Mouse (Mus musculus) cerebellum, adult (tissue): ENCODE data around the gene Fam50b.

Experiments used
- ATAC-seq: cut with Nextera tagmentation; 2 replicates; pipeline ENCODE4 v1.9.2; 2017; ENCODE audit warnings: mild to moderate bottlenecking, moderate library complexity, mixed read lengths; ENCODE audit not compliant: insufficient number of reproducible peaks, low FRiP score, low TSS enrichment

Gene Fam50b

DNA sequence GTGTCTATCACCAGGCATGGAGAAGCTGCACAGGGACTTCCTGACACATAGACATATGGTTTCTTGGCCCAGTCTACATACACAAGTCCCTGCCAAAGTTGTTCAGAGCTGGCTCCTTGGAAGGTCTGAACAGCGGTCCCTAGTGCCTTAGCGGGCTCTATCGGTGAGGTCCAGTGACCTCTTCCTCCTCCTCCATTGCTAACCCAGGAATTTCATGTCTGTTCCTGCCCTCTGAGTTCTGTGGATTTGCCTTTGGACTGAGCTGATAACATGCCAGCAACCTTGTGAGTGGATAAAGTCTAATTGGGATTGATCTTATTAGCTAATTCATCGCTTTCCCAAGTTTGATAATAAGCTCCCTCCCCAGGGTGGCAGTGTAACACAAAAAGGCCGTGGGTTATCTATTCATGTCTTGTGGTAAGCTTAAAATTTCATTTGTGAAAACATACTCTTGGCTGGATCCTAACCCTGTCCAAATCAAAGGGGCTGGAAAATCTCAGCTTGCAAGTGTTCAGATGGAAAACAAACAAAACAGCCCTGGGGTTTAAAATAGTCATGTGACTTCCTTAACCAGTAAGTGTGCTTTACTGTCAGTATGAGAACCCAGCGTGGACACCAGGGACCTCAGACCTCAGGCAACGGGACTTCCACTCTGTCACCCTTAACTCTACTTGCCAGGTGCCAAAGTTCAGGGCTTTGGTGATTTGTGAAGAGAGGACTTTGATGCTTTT is 3.5 kb downstream of the Fam50b start:
- no peak for ATAC-seq

DNA sequence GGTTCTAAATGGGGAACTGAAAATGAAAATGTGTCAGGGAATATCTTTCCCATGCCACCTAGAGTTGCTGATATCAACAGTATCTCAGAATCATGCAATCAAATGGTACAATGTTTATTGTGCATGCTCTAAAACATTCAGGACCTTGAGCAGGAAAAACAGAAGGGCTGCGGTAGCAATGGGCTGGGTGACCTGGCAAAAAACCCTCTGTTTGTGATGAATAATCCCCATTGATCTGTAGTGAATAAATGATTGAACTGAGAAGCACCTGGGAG is 4.0 kb downstream of the Fam50b start:
- no peak for ATAC-seq

GRCm38 (mm10) chr13:34739071-34739470 is 4.4 kb downstream of the Fam50b start:
- no peak for ATAC-seq

DNA sequence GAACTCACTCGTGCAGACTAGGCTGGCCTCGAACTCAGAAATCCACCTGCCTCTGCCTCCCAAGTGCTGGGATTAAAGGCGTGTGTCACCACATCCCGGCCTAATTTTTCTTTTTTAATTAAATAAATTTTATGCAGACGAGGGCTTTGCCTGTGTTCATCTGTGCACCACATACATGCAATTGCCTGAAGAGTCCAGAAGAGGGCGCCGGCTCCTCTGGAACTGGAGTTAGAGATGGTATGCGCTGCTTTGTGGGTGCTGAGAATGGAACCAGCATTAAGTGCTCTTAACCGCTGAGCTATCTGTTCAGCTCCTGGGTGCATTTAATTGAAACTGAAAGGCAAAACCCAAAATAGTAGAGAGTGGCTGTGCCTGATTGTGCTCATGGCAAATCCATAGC is 6.6 kb downstream of the Fam50b start:
- no peak for ATAC-seq

DNA sequence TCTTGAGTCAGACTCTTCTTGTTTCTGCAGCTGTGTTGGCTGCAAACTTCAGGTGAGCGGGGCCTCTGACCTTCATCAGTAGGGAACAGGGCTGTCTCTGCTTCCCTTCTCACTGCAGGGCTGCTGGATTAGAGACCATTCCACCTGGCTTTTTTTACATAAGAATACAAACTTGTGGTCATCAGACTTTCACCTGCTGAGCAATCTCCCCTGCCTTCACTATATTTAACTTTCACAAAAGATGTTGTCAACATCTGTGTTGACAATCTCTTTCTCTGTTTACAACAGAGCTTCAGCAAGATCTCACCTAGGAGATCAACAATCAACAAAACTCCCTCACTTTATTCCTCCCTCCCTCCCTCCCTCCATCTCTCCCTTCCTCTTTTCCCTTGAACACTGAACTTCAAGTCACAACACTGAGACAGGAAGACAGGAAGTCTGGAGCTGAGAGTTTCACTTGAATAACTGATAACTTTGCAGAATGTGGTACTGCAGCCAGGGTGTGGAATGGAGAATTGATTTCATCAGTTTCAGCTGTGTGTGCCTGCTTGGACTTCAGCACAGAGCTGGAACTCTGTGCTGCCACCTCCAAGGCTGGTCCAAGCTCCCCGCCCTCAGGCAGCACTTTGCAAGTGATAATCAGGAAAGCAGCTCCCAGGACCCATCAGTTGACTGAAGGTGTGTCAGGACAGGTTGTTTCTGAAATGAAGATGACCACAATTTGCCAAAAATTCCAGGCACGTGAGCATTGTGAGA is 7.3 kb downstream of the Fam50b start:
- no peak for ATAC-seq

- no peak for ATAC-seq
Observed at GRCm38 (mm10) chr13:34746811-34747210, 12.2 kb downstream of the Fam50b start.

- ATAC-seq = no peak
Observed at GRCm38 (mm10) chr13:34748530-34748929, 13.9 kb downstream of the Fam50b start.

GRCm38 (mm10) chr13:34759202-34759601 is 24.6 kb downstream of the Fam50b start:
- ATAC-seq = no peak

DNA sequence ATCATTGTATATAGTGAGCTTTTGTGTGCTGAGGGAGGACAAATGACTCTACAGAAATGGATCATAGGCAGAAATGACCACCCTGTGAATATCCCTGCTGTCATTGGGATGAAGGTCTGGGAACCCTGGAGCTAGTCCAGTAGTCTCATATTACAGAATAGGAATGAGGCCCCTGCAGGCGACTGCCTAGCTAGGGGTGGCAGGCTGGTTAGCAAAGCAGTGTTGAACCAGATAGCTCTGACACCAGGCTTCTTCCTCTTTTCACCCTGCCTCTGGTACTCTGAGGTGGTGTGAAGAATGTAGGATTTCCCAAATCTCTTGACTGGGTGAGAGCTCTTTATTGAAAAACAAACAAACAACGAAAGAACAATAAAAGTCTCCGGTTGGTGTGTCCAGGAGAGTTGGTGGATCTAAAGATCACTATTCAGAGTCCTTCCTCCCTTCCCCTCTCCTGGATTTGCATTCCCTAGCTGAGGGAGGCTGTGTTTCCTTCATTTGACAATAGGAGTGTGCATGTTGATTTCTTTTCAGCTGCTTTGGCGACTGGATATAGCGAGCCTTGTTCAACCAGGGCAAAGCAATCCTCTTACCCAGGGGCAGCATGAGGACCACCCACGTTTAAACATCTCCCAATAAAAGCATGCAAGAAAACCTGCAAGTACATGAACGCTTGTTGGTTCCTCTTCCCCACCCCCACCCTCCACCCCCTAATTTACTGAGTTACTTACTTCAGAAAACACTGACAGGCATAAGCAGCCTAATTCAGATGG is 26.1 kb downstream of the Fam50b start:
- no peak for ATAC-seq

DNA sequence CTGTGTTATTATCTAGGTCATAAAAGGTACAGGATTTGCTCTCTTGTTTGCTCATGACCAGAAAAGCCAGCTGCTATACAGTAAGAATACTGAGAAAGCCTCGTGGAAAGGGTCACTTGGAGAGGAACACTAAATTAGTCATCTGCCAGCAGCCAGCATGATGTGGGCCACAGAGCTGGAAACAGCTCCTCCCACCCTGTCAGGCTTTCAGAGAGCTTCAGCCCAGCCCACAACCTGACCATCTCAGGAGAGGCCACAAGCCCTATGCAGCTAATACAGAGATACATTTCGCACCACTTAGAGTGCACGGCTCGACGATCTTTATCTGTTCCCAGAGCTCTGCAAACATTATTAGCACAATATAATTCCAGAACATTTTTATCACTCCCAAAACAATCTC is 27.5 kb downstream of the Fam50b start:
- ATAC-seq = no peak

DNA sequence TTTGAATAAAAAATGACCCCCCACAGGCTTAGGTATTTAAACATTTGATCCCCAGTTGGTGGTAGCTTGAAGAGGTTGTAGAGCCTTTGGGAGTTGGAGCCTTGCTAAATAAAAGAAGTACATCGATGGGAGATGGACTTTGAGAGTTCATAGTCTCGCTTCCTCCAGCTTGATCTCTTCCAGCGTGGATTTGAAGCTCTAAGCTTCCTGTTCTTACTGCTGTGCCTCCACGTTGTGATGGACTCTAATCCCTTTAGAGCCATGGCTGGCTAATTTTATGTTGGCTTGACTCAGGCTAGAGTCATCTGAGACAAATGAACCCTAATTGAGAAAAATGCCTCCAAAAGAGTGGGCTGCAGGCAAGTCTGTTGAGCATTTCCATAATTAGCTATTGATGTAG is 28.2 kb downstream of the Fam50b start:
- ATAC-seq = no peak

DNA sequence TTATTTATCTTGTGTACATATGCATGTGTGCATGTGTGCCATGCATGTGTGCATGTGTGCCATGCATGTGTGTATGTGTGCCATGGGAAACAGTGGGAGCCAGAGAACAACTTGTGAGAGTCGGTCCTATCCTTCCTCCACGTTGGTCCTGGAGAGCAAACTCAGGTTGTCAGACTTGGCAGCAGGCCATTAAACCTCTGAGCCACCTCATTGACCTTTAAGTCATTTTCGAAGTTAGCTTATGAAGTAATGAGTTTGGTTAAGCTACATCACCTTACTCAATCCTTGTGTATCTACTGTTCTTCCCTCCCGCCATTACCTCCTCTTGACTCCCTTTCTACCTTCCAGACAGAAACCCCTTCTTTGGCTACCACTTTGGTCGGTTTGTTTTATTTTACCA is 30.6 kb downstream of the Fam50b start:
- ATAC-seq = no peak

GRCm38 (mm10) chr13:34766572-34766971 is 31.9 kb downstream of the Fam50b start:
- no peak for ATAC-seq

DNA sequence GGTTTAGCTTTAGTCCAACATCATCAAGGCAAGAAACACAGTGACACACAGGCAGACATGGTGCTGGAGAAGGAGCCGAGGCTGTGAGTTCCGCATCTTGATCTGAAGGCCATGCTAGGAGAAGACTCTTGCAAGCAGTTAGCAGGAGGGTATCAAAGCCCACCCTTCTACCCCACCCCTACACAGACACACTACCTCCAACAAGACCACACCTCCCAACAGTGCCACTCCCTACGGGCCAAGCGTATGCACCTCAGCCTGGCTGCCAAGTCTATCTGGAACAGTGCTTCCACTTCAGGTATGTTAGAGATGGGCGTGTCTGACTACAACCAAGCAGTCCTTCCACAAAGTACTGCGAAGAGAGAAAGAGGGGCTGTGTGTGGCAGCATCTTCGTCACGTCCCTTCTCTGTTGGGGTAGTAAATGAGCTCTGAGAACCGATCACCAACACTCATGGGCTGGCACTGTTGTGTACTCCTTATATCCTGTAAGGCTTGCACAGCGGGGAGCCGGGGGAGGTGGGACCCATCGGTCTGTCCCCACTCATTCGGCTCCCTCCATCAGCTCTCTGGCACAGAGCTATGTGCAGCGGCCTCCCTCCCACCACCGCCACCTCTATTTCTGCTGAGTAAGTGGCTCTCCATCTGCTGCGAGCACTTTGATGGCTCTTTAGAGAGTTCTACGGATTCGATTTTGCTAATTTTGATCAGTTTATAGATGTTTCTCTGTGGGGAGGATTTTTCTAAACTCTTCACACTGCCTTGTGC is 33.1 kb downstream of the Fam50b start:
- ATAC-seq = no peak

GRCm38 (mm10) chr13:34776767-34777166 is 42.1 kb downstream of the Fam50b start:
- no peak for ATAC-seq

GRCm38 (mm10) chr13:34780856-34781610 is 46.4 kb downstream of the Fam50b start:
- no peak for ATAC-seq

GRCm38 (mm10) chr13:34781611-34782009 is 47.0 kb downstream of the Fam50b start:
- ATAC-seq = no peak

GRCm38 (mm10) chr13:34784818-34785217 is 50.2 kb downstream of the Fam50b start:
- ATAC-seq = no peak

DNA sequence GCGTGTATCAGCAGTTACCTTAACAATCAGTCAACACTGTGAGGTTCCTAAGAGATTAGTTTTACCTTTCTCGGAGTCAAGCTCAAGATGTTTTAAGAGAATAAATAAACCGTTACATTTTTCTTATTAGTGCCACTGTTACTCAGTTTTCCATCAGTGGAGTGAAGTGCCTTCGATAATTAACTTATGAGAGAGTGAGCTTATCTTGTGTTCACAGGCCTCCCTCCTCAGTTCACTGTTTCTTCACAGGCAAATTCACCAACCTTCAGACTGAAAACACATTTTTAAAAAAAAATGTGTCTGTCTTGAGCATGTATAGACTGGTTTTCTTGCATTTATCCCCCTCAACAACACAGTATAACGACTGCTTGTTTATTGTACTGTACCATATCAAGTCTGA is 52.0 kb downstream of the Fam50b start:
- ATAC-seq = no peak

- no peak for ATAC-seq
Observed at GRCm38 (mm10) chr13:34787546-34787945, 52.9 kb downstream of the Fam50b start.
